Mouse (Mus musculus) stomach, postnatal 0 days (tissue): ENCODE measurements around the gene Lrch1.

Source experiments
- CTCF ChIP-seq: IDR thresholded peaks from 2 replicates; pipeline ENCODE4 v1.5.1; 2016; ENCODE audit warnings: antibody characterized with exemption, low read depth, mild to moderate bottlenecking, moderate library complexity
- EP300 ChIP-seq: optimal IDR thresholded peaks from 2 replicates; pipeline ENCODE3; 2016; ENCODE audit warnings: antibody characterized with exemption

DNA sequence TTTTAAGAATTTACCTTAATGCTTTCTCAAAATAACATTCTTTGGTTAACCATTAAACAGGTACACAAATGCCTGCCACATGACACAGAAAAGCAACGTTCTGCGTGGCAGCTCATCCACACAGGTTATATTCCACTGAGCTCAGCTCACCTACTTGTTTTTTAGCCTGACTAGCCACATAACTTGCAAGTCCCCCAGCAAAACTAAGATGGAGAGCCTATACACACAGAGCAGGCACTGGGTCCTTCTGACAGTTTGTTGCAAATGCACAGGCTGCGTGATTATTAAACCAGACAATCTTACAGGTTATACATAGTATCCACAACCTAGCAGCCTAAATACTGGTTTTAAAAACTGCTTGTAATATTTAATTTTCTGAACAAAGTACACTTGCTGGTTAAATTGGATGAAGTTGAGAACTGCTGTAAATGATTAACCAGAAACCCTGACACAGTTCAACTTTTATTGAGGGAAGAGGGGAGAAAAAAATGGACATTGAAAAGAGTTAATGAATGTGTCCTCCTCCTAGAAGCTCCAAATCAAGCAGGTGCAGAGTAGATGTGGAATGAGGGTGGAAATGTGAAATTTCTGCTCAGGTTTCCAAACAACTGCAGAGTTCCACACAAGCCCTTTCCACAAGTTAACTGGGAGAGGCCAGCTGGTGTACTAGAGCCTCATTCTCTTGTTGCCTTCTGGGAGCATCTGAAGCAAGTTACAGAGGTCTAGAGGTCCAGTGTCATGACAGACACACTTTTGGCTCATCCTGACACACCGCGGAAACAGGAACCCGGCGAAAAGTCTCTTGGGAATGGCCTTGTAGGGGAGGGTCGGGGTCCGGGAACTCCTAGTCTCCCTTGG is 216.2 kb downstream of the Lrch1 start:
- no peak for TF ChIP-seq EP300
- no peak for TF ChIP-seq CTCF
